Mouse (Mus musculus): ENCODE results near the gene Rab34. TPM values are rescaled to one million over a fixed set of nuclear protein-coding genes. Genes with fewer than 3 reads are reported as not detected.
A peak's percentile ranks its signal among the peaks of the same experiment; 100 is the strongest.
"Not testable (repeated sequence)": the region's sequence is repeated elsewhere in the genome, so short reads cannot be mapped to it uniquely, and the experiment has no call there.

Rab34 gene
- total RNA-seq, 2 experiments from 2014 or later: 20.2 to 24.8 TPM

GRCm38 (mm10) chr11:78177437-78177836 is 10.8 kb upstream of the Rab34 start:
- no peak for DNase-seq (ENCODE audit: low spot score in 2 of 2)

DNA sequence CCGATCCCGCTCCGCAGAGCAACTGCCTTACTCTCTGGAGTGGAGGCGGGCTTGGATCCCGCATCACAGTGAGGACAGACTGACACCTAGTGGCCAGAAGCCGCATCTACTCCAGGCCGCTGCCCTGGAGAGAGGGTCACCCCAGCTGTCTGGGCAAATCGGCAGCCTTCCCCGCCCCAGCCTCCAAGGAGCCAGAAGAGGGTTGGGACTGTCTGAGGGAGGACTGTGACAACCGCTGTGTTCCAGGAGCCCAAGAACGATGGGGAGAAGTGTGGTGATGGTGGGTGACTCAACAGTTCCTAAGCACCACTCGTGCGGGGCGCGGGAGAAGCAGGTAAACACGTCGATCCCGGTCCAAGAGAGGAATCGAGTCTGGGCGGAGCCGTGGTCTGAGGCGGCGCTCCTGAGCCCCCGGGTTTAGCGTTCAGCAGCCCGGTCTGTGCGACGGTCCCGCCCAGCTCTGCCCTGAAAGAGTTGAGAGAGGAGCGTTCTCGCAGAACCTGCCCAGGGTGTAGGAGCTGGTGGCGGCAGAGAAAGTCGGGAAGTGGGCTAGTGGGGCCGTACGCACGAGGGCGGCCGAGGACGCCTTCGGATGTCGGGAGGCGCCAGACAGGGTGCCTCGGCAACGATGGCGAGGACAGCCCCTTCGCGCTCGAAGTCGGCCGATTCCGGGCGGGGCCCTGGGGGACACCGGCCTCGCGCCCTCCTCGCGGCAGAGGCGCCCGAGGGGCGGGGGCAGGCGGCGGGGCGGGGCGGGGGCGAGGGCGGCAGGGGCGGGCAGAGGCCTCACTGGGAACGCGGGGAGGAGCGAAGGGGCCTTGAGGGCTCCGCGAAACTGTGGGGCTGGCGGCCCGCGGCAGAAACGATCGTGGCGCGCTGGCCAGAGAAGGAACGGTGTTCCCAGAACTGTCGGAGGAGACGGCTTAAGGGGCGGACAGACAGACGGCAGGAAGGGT is 10.0 kb upstream of the Rab34 start:
- intact Hi-C loops (cut with DNase I): loop anchor here (1.0 to 10.0 kb wide), 6 partner anchors 25 to 353 kb away; partner anchors contain the start of gene Dhrs13
- DNase-seq (ENCODE audit: low spot score in 2 of 2): peak; percentile 93 to 95

More at GRCm38 (mm10) chr11:78177437-78177836, 10.8 kb upstream of the Rab34 start:
- intact Hi-C loops (cut with DNase I): loop anchor here (1.0 to 10.0 kb wide), 4 partner anchors 25 to 353 kb away; partner anchors contain the start of gene Dhrs13

- intact Hi-C loops (cut with DNase I): loop anchor here (2.0 to 10.0 kb wide), 4 partner anchors 147 to 354 kb away; partner anchors contain the start of gene Dhrs13
- DNase-seq (ENCODE audit: low spot score in 2 of 2): peak in 1 of 2 experiments; percentile 52
Observed at GRCm38 (mm10) chr11:78178859-78179437, 9.3 kb upstream of the Rab34 start.

DNA sequence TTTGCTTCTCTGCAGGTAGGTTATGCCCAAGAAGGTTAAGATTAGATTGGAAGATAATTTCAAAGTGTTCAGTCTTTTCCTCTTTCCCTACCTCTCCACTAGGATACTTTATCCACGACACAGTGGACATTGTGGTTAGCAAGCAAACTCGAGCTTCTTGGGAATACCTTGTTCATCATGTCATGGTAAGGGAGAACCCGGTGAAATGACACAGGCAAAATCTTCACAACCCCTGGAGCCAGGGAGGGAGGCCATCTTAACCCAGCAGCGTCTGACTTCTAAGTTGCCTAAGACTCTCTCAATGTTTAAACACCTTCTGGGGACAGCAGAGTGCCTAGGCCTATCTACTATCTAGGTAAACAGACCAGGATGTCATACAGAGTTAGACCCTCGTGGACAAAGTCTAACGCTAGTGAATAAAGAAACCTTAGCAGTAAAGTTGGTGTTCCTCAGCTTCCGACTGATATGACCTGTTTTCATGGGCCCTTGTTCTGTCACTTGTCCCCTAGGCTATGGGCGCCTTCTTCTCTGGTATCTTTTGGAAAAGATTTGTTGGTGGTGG is 8.7 kb upstream of the Rab34 start:
- intact Hi-C loops (cut with DNase I): loop anchor here (2.0 to 10.0 kb wide), 4 partner anchors 147 to 355 kb away; partner anchors contain the start of gene Dhrs13
- no peak for DNase-seq (ENCODE audit: low spot score in 2 of 2)

- no peak for DNase-seq (ENCODE audit: low spot score in 2 of 2)
- intact Hi-C loops (cut with DNase I): no loop called here
Observed at GRCm38 (mm10) chr11:78180081-78180761, 8.0 kb upstream of the Rab34 start.

DNA sequence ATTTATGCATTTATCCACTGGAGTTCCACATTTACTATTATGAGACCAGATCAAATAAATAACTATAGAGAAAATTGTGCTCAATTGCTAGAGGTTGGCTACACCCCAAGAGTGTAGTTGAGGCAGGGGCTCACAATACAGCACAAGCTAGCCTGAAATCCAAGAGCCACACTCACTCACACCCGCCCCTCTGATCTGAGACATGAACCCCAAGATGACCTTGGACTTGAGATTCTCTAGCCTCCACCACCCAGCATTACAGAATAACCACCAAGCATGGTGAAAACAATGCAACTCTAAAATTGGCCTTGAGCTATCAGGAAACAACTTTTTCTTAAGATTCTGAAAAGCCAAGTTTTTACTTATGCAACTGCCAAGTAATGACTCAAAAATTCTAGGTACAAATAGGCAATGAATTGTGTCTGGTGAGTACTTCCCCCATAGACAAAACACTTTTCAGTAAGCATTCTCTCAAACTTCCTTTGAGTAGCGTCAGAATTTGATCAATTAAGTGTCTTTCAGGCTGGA is 6.3 kb upstream of the Rab34 start:
- intact Hi-C loops (cut with DNase I): no loop called here
- no peak for DNase-seq (ENCODE audit: low spot score in 2 of 2)

DNA sequence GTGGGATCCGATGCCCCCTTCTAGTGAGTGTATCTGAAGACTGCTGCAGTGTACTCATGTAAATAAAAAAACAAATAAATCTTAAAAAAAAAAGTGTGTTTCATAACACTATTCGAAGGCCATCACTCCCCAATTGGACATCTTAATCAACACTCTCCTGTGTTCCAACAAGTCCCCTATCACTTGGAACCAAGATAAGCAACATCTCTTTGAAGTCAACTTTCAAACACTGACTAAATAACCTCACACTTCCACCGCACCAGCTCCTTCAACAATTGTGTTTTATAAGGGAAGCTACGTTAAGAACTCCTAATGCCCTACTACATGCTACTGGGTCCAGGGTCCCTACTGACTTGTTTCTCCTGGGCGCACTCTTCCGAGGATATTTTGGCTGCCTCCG is 5.8 kb upstream of the Rab34 start:
- DNase-seq (ENCODE audit: low spot score in 2 of 2): no peak
- intact Hi-C loops (cut with DNase I): no loop called here

- intact Hi-C loops (cut with DNase I): no loop called here
- DNase-seq (ENCODE audit: low spot score in 2 of 2): peak; percentile 89 to 95
Observed at GRCm38 (mm10) chr11:78182961-78183844, 5.0 kb upstream of the Rab34 start, which contains the start of gene Rpl23a. Gene Rpl23a, minus strand, starts transcription at chr11:78183584.

DNA sequence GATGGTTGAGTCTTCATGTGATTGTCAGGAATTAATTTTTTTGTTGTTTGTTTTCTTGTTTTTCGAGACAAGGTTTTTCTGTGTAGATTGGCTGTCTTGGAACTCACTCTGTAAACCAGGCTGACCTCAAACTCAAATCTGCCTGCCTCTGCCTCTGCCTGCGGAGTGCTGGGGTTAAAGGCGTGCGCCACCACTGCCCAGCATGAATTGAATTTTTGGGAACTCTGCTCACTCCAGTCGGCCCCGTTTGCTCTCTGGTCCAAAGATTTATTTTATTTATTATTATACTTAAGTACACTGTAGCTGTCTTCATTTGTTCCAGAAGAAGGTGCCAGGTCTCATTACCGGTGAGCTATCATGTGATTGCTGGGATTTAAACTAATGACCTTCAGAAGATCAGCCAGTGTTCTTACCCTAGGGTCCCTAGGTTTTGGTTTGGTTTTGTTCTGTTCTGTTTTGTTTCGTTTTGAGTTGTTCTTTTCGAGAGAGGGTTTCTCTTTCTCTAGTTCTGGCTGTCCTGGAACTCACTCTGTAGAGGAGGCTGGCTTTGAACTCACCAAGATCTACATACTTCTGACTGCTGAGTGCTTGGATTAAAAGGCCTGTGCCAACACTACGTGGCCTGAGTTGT is 4.2 kb upstream of the Rab34 start:
- intact Hi-C loops (cut with DNase I): no loop called here
- DNase-seq (ENCODE audit: low spot score in 2 of 2): no peak

GRCm38 (mm10) chr11:78184702-78185101 is 3.5 kb upstream of the Rab34 start:
- not testable (repeated sequence) for DNase-seq (ENCODE audit: low spot score in 2 of 2)
- intact Hi-C loops (cut with DNase I): loop anchor here (5.0 kb wide), 1 partner anchor 58 kb away; no protein-coding TSS in a partner anchor

GRCm38 (mm10) chr11:78189234-78190040 is 1.2 kb downstream of the Rab34 start:
- intact Hi-C loops (cut with DNase I): loop anchor here (2.0 to 5.0 kb wide), 2 partner anchors 25 to 53 kb away; no protein-coding TSS in a partner anchor
- DNase-seq (ENCODE audit: low spot score in 2 of 2): peak; percentile 71 to 83

GRCm38 (mm10) chr11:78190041-78190440 is 1.8 kb downstream of the Rab34 start:
- no peak for DNase-seq (ENCODE audit: low spot score in 2 of 2)
- intact Hi-C loops (cut with DNase I): no loop called here

DNA sequence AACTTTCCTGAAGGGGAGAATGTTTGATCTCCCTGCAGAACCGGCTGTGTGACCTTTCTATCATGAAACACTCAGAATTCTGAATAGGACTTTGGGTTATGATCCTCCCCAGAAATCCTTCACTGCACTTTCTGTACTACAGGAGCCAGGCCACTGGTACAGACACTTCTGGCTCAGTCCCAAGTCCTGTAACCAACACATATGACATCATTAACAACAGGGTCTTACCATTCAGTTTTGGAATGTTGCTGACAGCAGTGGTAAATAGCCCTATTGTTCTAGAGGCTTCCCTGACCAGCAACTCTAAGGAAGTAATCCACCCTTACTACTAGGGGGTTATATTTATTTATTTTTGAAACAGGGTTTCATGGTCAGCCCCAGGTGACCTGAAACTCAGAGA is 4.9 kb downstream of the Rab34 start, which contains the start of gene Proca1:
Gene Proca1, plus strand, starts transcription at position 280 of the 400 bp plus-strand sequence.
- DNase-seq (ENCODE audit: low spot score in 2 of 2): no peak
- intact Hi-C loops (cut with DNase I): no loop called here

GRCm38 (mm10) chr11:78194411-78195100 is 6.3 kb downstream of the Rab34 start:
- intact Hi-C loops (cut with DNase I): no loop called here
- DNase-seq (ENCODE audit: low spot score in 2 of 2): no peak

- DNase-seq (ENCODE audit: low spot score in 2 of 2): no peak
- intact Hi-C loops (cut with DNase I): no loop called here
Observed at GRCm38 (mm10) chr11:78195101-78195863, 7.1 kb downstream of the Rab34 start.

- no peak for DNase-seq (ENCODE audit: low spot score in 2 of 2)
- intact Hi-C loops (cut with DNase I): no loop called here
Observed at GRCm38 (mm10) chr11:78202372-78202771, 14.1 kb downstream of the Rab34 start.
